Mouse (Mus musculus) CH12.LX (cell line): ENCODE results near the gene Hagh. TPM values are rescaled to one million over a fixed set of nuclear protein-coding genes. Genes with fewer than 3 reads are reported as not detected.

Experiments
- DNase-seq: peaks from one replicate; pipeline ENCODE4 v3.0.0-alpha.2; 2013; ENCODE audit errors: extremely low read depth
- H3K27ac ChIP-seq: 2 replicates; pipeline ENCODE4 v1.5.1; 2012; ENCODE audit warnings: low read depth, mild to moderate bottlenecking, control low read depth, moderate library complexity; ENCODE audit not compliant: insufficient read depth
- H3K27me3 ChIP-seq: replicated peaks from 2 replicates; pipeline ENCODE3; 2012; ENCODE audit warnings: inconsistent platforms
- H3K36me3 ChIP-seq, 2 experiments: replicated peaks in 1 of 2; 2 replicates each; pipeline versions ENCODE3 to v1.6.1; 2012; ENCODE audit warnings: inconsistent platforms in 1 of 2, low read length in 1 of 2, mild to moderate bottlenecking in 1 of 2, mixed read lengths in 1 of 2, moderate library complexity in 1 of 2; ENCODE audit not compliant: control insufficient read depth in 1 of 2, insufficient read depth in 1 of 2
- H3K4me1 ChIP-seq, 2 experiments: 2 replicates each; pipeline ENCODE4 v1.6.1; 2012; ENCODE audit warnings: inconsistent platforms in 1 of 2, moderate library complexity in 1 of 2; ENCODE audit not compliant: insufficient read depth in 2 of 2, control insufficient read depth in 1 of 2
- H3K4me2 ChIP-seq: 2 replicates; pipeline ENCODE4 v1.6.1; 2012; ENCODE audit warnings: low read depth, mild to moderate bottlenecking, control low read depth; ENCODE audit not compliant: poor library complexity, insufficient read depth, severe bottlenecking
- H3K4me3 ChIP-seq, 3 experiments: fragments of 150-350 bp in 1 of 3; sonication (generic) in 1 of 3; replicated peaks in 1 of 3; 2 replicates each; pipeline versions ENCODE3 to v1.5.1; 2011 to 2012; ENCODE audit warnings: low read depth in 2 of 3, low read length in 2 of 3, mild to moderate bottlenecking in 2 of 3, moderate library complexity in 2 of 3, control low read depth in 1 of 3, improper control_type of control experiment in 1 of 3, inconsistent platforms in 1 of 3, mixed read lengths in 1 of 3; ENCODE audit not compliant: poor library complexity in 1 of 3
- H3K79me2 ChIP-seq: replicated peaks from 2 replicates; pipeline ENCODE4 v1.6.1; 2012; ENCODE audit warnings: mild to moderate bottlenecking, moderate library complexity; ENCODE audit not compliant: control insufficient read depth, poor library complexity, insufficient read depth, severe bottlenecking; ENCODE audit errors: extremely low read depth
- H3K9ac ChIP-seq: 2 replicates; pipeline ENCODE4 v1.6.1; 2012; ENCODE audit warnings: low read depth, mild to moderate bottlenecking, control low read depth, moderate library complexity; ENCODE audit not compliant: insufficient read depth
- H3K9me3 ChIP-seq: replicated peaks from 2 replicates; pipeline ENCODE3; 2012; ENCODE audit warnings: low read length, inconsistent platforms, mixed read lengths
- CHD1 ChIP-seq: IDR thresholded peaks from 2 replicates; pipeline ENCODE4 v1.6.1; 2012; ENCODE audit warnings: low read depth, low read length, improper control_type of control experiment, inconsistent platforms
- GABPA ChIP-seq: IDR thresholded peaks from 2 replicates; pipeline ENCODE4 v1.6.1; 2012; ENCODE audit warnings: low read depth, low read length, improper control_type of control experiment, inconsistent platforms; ENCODE audit not compliant: insufficient replicate concordance
- IRF4 ChIP-seq: IDR thresholded peaks from 2 replicates; pipeline ENCODE4 v1.6.1; 2014; ENCODE audit warnings: low read depth, mild to moderate bottlenecking, inconsistent platforms, low read length, improper control_type of control experiment
- JUND ChIP-seq: conservative IDR thresholded peaks from 2 replicates; pipeline ENCODE4 v1.6.1; 2011; ENCODE audit warnings: low read depth, low read length, improper control_type of control experiment
- MAX ChIP-seq: IDR thresholded peaks from 2 replicates; pipeline ENCODE4 v1.6.1; 2011; ENCODE audit warnings: low read length, improper control_type of control experiment
- MXI1 ChIP-seq: IDR thresholded peaks from 2 replicates; pipeline ENCODE4 v1.6.1; 2011; ENCODE audit warnings: mild to moderate bottlenecking, low read depth, low read length, improper control_type of control experiment
- MYC ChIP-seq: IDR thresholded peaks from 2 replicates; pipeline ENCODE4 v1.6.1; 2011; ENCODE audit warnings: low read depth, mild to moderate bottlenecking, improper control_type of control experiment, low read length
- NELFE ChIP-seq: IDR thresholded peaks from 2 replicates; pipeline ENCODE4 v1.6.1; 2011; ENCODE audit warnings: low read depth, low read length, improper control_type of control experiment
- NRF1 ChIP-seq: IDR thresholded peaks from 2 replicates; pipeline ENCODE4 v1.6.1; 2014; ENCODE audit warnings: low read depth, mild to moderate bottlenecking, inconsistent platforms, low read length, improper control_type of control experiment, moderate library complexity
- PAX5 ChIP-seq: IDR thresholded peaks from 2 replicates; pipeline ENCODE4 v1.6.1; 2012; ENCODE audit warnings: low read length, inconsistent platforms, mixed read lengths
- POLR2A ChIP-seq: IDR thresholded peaks from 2 replicates; pipeline ENCODE4 v1.6.1; 2011; ENCODE audit warnings: low read depth, mild to moderate bottlenecking, improper control_type of control experiment, low read length
- POLR2AphosphoS2 ChIP-seq: IDR thresholded peaks from 2 replicates; pipeline ENCODE4 v1.6.1; 2011; ENCODE audit warnings: low read depth, low read length, improper control_type of control experiment
- RAD21 ChIP-seq: IDR thresholded peaks from 2 replicates; pipeline ENCODE4 v1.6.1; 2011; ENCODE audit warnings: low read depth, mild to moderate bottlenecking, low read length, improper control_type of control experiment, moderate library complexity
- RCOR1 ChIP-seq: conservative IDR thresholded peaks from 2 replicates; pipeline ENCODE4 v1.6.1; 2012; ENCODE audit warnings: low read depth, mild to moderate bottlenecking, inconsistent platforms, low read length, improper control_type of control experiment
- SMC3 ChIP-seq: IDR thresholded peaks from 2 replicates; pipeline ENCODE4 v1.6.1; 2011; ENCODE audit warnings: low read depth, low read length, improper control_type of control experiment
- UBTF ChIP-seq: IDR thresholded peaks from 2 replicates; pipeline ENCODE4 v1.6.1; 2012; ENCODE audit warnings: low read depth, mild to moderate bottlenecking, inconsistent platforms, low read length, improper control_type of control experiment, moderate library complexity
- USF1 ChIP-seq: IDR thresholded peaks from 2 replicates; pipeline ENCODE4 v1.6.1; 2014; ENCODE audit warnings: low read depth, mild to moderate bottlenecking, inconsistent platforms, low read length, improper control_type of control experiment
- USF2 ChIP-seq: conservative IDR thresholded peaks from 2 replicates; pipeline ENCODE4 v1.6.1; 2011; ENCODE audit warnings: low read depth, low read length, improper control_type of control experiment
- ZMIZ1 ChIP-seq: IDR thresholded peaks from 2 replicates; pipeline ENCODE4 v1.6.1; 2012; ENCODE audit warnings: low read depth, mild to moderate bottlenecking, inconsistent platforms, low read length, improper control_type of control experiment
- dilution Hi-C: fragments of 300-500 bp; cut with MboI; formaldehyde crosslinking; loops from 2 replicates; pipeline ENCODE4 v1.14.3; 2020; ENCODE audit warnings: low sequenced_read_pairs; ENCODE audit not compliant: extremely low pct_unique_long_range_greater_than_20kb, extremely low pct_ligation_motif_present
- in situ Hi-C: fragments of 300-500 bp; cut with MboI; formaldehyde crosslinking; loops from 3 replicates; pipeline ENCODE4 v1.14.3; 2019; ENCODE audit warnings: low sequenced_read_pairs, low pct_ligation_motif_present, low pct_unique_long_range_greater_than_20kb, mixed read lengths
- polyA plus RNA-seq: library from polyadenylated mRNA; unstranded; fragments of >175 nt; gene quantifications from 2 replicates; pipeline ENCODE4 v1.2.1, GENCODE M21; 2012; ENCODE audit warnings: low read depth; ENCODE audit not compliant: insufficient read length
- total RNA-seq, 2 experiments: library from RNA; depleted of rRNA; stranded (reverse); fragments of 300-350 nt in 1 of 2; fragments of >200 nt in 1 of 2; gene quantifications; 2 replicates each; pipeline ENCODE4 v1.2.3; 2012 to 2014

Hagh gene
- total and polyA plus RNA-seq, 3 experiments, result 18.9 to 31.0 (median 27.3) TPM

- peak; percentile 52 for TF ChIP-seq RAD21
- TF ChIP-seq NELFE, result no peak
- no peak for TF ChIP-seq POLR2AphosphoS2
Observed at GRCm38 (mm10) chr17:24881738-24882440, 41.9 kb downstream of the Hagh start (continued).

- dilution Hi-C loops, result no loop called here
- no peak overlapping the region for H3K27ac ChIP-seq
- peaks cover 9 to 53% of the 10 kb centered on the region in 2 experiments for H3K4me1 ChIP-seq
- H3K27me3 ChIP-seq, result no peaks in the 10 kb centered on the region
- no peak overlapping the region for H3K4me2 ChIP-seq
- in situ Hi-C loops, result no loop called here
- H3K79me2 ChIP-seq, result peaks cover 17% of the 10 kb centered on the region
- no peaks in the 10 kb centered on the region for H3K9me3 ChIP-seq
- TF ChIP-seq JUND (no peak), GABPA (no peak), MAX (no peak), SMC3 (no peak), ZMIZ1 (no peak), IRF4 (no peak), MXI1 (no peak), RCOR1 (no peak), USF2 (no peak), POLR2AphosphoS2 (no peak), PAX5 (no peak), NELFE (no peak), USF1 (no peak), UBTF (no peak), MYC (no peak), POLR2A (no peak), CHD1 (no peak), NRF1 (no peak)
- no peak overlapping the region for H3K4me3 ChIP-seq
- peaks cover 36 to 77% of the 10 kb centered on the region in 2 experiments for H3K36me3 ChIP-seq
- no peak for DNase-seq
- no peak overlapping the region for H3K9ac ChIP-seq
Observed at GRCm38 (mm10) chr17:24884391-24884790, 44.4 kb downstream of the Hagh start.
